Mouse (Mus musculus) ES-Bruce4 (cell line): Measurements from ENCODE around the gene Pih1d1.

Experiments
- CTCF ChIP-seq: IDR thresholded peaks from one replicate; pipeline ENCODE4 v1.8.1; 2011; ENCODE audit warnings: low read depth, low read length
- EP300 ChIP-seq: IDR thresholded peaks from 2 replicates; pipeline ENCODE4 v1.6.1; 2011; ENCODE audit warnings: low read depth, low read length; ENCODE audit not compliant: insufficient read depth
- POLR2A ChIP-seq: IDR thresholded peaks from one replicate; pipeline ENCODE4 v1.8.1; 2011; ENCODE audit warnings: low read length; ENCODE audit not compliant: insufficient read depth

DNA sequence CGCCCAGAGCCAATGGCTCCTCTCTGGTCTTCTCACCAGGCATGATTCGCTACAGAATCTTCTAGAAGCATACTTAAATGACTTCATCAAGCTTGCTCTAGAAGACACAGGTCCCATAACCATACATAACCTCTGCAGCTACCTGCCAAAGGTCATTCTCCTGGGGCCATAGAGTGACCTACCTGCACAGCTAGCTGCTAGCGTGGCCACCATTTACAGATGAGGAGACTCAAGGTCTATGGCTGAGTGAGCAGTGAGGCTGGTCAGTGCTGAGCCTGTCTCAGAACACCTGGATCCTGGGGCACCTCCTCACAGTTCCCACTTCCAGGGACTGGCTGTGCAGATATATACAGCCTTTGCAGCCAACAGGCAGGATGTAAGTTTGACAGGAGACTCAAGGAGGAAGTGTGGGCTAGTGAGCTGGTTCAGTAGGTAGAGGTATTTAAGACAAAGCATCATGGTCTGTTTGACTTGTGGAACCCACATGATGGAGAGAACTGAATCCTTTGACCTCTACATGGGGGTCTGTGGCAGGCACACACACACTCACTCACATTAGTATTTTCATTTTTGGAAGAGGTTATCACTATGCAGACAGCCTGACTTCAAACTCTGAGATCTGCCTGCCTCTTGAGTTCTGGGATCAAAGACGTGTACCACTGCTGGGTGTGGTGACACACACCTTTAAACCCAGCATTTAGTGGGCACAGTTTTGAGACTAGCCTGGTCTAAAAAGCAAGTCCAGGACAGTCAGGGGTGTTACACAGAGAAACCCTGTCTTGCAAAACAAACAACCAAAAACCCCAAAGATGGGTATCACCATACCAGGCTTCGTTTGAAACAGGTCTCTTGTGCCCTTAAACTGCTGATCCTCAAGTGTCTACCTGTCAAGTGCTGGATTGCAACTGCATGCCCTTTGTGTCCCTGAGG is 34.1 kb upstream of the Pih1d1 start:
- TF ChIP-seq POLR2A (no peak), CTCF (no peak), EP300 (no peak)
